Mouse (Mus musculus): ENCODE measurements around the gene Irx2. TPM values are rescaled to one million over a fixed set of nuclear protein-coding genes. Genes with fewer than 3 reads are reported as not detected.

The Irx2 gene
- not detected in 2 replicates for polyA plus RNA-seq (2015; fragmentation: Nextera tagmentation; extraction: Ambion mirVana)

GRCm38 (mm10) chr13:72628462-72628916 lies at the start of gene Irx2:
Gene Irx2 (plus strand): TSS chr13:72628820.
- Histone ChIP-seq H3K4me3 (ENCODE audit: low read depth, low read length) (peak within 1 kb of the TSS; percentile 44), H3K27ac (ENCODE audit: low read length) (no peak within 1 kb of the TSS), H3K27me3 (ENCODE audit: control insufficient read depth, insufficient read depth, low read depth, low read length) (peaks cover 97% of the 10 kb centered on the region), H3K9ac (ENCODE audit: low read depth, low read length) (no peak within 1 kb of the TSS), H3K4me2 (ENCODE audit: low read depth, low read length) (peak within 1 kb of the TSS; percentile 65), H3K9me3 (replicated peaks; ENCODE audit: control insufficient read depth, low read length) (no peaks in the 10 kb centered on the region), H3K36me3 (ENCODE audit: control insufficient read depth, insufficient read depth) (no peaks in the 10 kb centered on the region), H3K4me1 (ENCODE audit: control insufficient read depth, low read depth, low read length) (no peaks in the 10 kb centered on the region; the same call in 1 of the 2 replicates)
- peak; percentile 78 for ATAC-seq (ENCODE audit: low read depth)
- WGBS (ENCODE audit: insufficient replicate concordance), result 2% methylated on average over 31 of the region's 45 CpGs

GRCm38 (mm10) chr13:72581276-72581675 lies 47.3 kb upstream of the Irx2 start:
- 75% methylated on average over 2 of the region's 2 CpGs for WGBS (ENCODE audit: insufficient replicate concordance)
- no peaks in the 10 kb centered on the region for H3K27me3 ChIP-seq (ENCODE audit: control insufficient read depth, insufficient read depth, low read depth, low read length)
- no peaks in the 10 kb centered on the region for H3K9me3 ChIP-seq (replicated peaks; ENCODE audit: control insufficient read depth, low read length)

DNA sequence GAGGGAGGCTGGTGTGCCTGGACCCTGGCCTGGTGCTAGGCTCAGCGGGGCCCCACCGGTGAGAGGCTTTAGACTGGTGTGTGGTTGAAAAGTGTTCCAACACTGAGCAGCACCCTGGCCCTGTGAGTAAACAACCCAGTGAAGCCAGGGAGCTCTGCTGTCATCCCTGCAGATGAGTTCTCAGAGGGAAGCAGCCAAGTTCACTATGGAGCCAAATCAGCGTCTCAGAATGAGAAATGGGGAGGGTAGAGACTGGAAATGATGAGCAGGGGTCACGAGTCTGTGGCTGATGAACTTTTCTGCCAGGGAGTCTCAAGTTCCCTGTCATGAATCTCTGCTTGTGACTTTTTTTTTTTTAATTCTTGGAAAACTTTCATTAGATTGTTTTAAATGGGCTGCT lies 36.1 kb upstream of the Irx2 start:
- Histone ChIP-seq H3K4me1 (ENCODE audit: control insufficient read depth, low read depth, low read length) (no peaks in the 10 kb centered on the region), H3K27ac (ENCODE audit: low read length) (no peak overlapping the region), H3K4me2 (ENCODE audit: low read depth, low read length) (no peak overlapping the region), H3K9ac (ENCODE audit: low read depth, low read length) (no peak overlapping the region), H3K9me3 (replicated peaks; ENCODE audit: control insufficient read depth, low read length) (no peaks in the 10 kb centered on the region), H3K36me3 (ENCODE audit: control insufficient read depth, insufficient read depth) (no peaks in the 10 kb centered on the region), H3K27me3 (ENCODE audit: control insufficient read depth, insufficient read depth, low read depth, low read length) (no peaks in the 10 kb centered on the region), H3K4me3 (ENCODE audit: low read depth, low read length) (no peak overlapping the region)
- 52% methylated on average over 4 of the region's 4 CpGs for WGBS (ENCODE audit: insufficient replicate concordance)
- no peak for ATAC-seq (ENCODE audit: low read depth)

More at GRCm38 (mm10) chr13:72581276-72581675, 47.3 kb upstream of the Irx2 start:
- Histone ChIP-seq H3K4me2 (ENCODE audit: low read depth, low read length) (no peak overlapping the region), H3K36me3 (ENCODE audit: control insufficient read depth, insufficient read depth) (no peaks in the 10 kb centered on the region), H3K4me1 (ENCODE audit: control insufficient read depth, low read depth, low read length) (no peaks in the 10 kb centered on the region), H3K27ac (ENCODE audit: low read length) (no peak overlapping the region), H3K4me3 (ENCODE audit: low read depth, low read length) (no peak overlapping the region), H3K9ac (ENCODE audit: low read depth, low read length) (no peak overlapping the region)
- no peak for ATAC-seq (ENCODE audit: low read depth)

DNA sequence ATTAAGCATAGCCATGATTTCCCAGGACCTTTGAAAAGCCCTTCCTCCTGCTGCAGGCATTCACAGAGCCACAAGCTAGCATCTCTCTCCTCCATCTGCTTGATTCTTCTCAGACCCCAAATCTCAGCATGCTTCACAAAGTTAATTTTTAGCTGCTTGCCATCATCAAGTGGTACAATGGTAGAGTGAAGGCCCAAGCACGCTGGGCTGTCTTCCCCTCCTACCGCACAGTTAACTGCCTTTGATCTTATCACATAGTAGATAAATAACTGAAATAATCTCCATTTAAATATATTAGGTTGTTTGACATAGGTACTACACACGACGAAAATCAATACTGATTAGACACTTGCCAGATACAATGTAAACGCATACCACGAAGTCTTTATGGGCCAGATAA lies 35.3 kb upstream of the Irx2 start:
- no peak for ATAC-seq (ENCODE audit: low read depth)
- no peak overlapping the region for H3K9ac ChIP-seq (ENCODE audit: low read depth, low read length)
- H3K4me3 ChIP-seq (ENCODE audit: low read depth, low read length), result no peak overlapping the region
- no peaks in the 10 kb centered on the region for H3K4me1 ChIP-seq (ENCODE audit: control insufficient read depth, low read depth, low read length)
- 55% methylated on average over 6 of the region's 6 CpGs for WGBS (ENCODE audit: insufficient replicate concordance)
- H3K4me2 ChIP-seq (ENCODE audit: low read depth, low read length), result no peak overlapping the region
- no peaks in the 10 kb centered on the region for H3K27me3 ChIP-seq (ENCODE audit: control insufficient read depth, insufficient read depth, low read depth, low read length)
- H3K36me3 ChIP-seq (ENCODE audit: control insufficient read depth, insufficient read depth), result no peaks in the 10 kb centered on the region
- H3K9me3 ChIP-seq (replicated peaks; ENCODE audit: control insufficient read depth, low read length), result no peaks in the 10 kb centered on the region
- H3K27ac ChIP-seq (ENCODE audit: low read length), result no peak overlapping the region

DNA sequence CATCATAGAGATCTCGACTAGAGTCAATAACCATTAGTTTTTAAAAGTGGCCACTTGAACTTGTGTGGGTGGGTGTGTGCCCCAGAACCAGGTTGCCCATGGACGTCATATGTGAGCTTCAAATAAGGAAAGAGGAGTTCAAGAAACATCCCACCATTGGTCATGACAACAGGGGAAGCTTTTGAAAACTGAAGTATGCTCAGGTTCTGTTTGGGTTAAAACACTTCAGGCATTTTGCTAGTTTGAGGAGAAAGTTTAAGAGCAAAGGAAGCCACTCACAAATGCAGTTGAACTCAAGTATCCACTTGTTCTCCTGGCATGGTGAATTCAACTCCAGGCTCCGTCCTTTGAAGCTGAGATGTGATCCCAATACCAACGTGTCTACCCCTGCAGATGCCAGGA lies 34.9 kb upstream of the Irx2 start:
- Histone ChIP-seq H3K9me3 (replicated peaks; ENCODE audit: control insufficient read depth, low read length) (no peaks in the 10 kb centered on the region), H3K4me2 (ENCODE audit: low read depth, low read length) (no peak overlapping the region), H3K27me3 (ENCODE audit: control insufficient read depth, insufficient read depth, low read depth, low read length) (no peaks in the 10 kb centered on the region), H3K36me3 (ENCODE audit: control insufficient read depth, insufficient read depth) (no peaks in the 10 kb centered on the region), H3K27ac (ENCODE audit: low read length) (no peak overlapping the region), H3K4me3 (ENCODE audit: low read depth, low read length) (no peak overlapping the region), H3K4me1 (ENCODE audit: control insufficient read depth, low read depth, low read length) (no peaks in the 10 kb centered on the region), H3K9ac (ENCODE audit: low read depth, low read length) (no peak overlapping the region)
- WGBS (ENCODE audit: insufficient replicate concordance), result 46% methylated on average over 4 of the region's 4 CpGs
- ATAC-seq (ENCODE audit: low read depth), result no peak

GRCm38 (mm10) chr13:72599254-72599653 lies 29.4 kb upstream of the Irx2 start:
- Histone ChIP-seq H3K9ac (ENCODE audit: low read depth, low read length) (no peak overlapping the region), H3K27me3 (ENCODE audit: control insufficient read depth, insufficient read depth, low read depth, low read length) (no peaks in the 10 kb centered on the region), H3K9me3 (replicated peaks; ENCODE audit: control insufficient read depth, low read length) (no peaks in the 10 kb centered on the region), H3K27ac (ENCODE audit: low read length) (no peak overlapping the region), H3K4me2 (ENCODE audit: low read depth, low read length) (no peak overlapping the region), H3K4me1 (ENCODE audit: control insufficient read depth, low read depth, low read length) (no peaks in the 10 kb centered on the region), H3K36me3 (ENCODE audit: control insufficient read depth, insufficient read depth) (no peaks in the 10 kb centered on the region), H3K4me3 (ENCODE audit: low read depth, low read length) (no peak overlapping the region)
- WGBS (ENCODE audit: insufficient replicate concordance), result 57% methylated on average over 3 of the region's 3 CpGs
- ATAC-seq (ENCODE audit: low read depth), result no peak

DNA sequence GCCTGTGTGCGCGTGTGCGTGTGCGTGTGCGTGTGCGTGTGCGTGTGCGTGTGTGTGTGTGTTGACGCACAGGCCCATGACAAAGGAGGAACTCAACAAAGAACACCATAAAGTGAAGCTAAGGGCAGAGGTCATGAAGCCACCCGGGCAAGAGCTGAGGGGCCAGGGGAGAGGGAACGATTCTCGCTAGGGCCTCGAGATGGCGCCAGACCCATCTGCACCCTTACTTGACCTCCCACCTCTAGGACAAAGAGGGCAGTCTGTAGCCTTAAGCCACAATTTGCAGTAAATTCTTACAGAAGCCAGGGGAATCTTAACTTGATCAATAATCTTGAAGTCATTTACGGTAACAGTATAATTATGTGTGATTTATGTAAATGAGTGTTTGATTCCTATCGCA lies 19.9 kb upstream of the Irx2 start:
- 56% methylated on average over 16 of the region's 16 CpGs for WGBS (ENCODE audit: insufficient replicate concordance)
- no peaks in the 10 kb centered on the region for H3K9me3 ChIP-seq (replicated peaks; ENCODE audit: control insufficient read depth, low read length)
- ATAC-seq (ENCODE audit: low read depth), result no peak
- no peak overlapping the region for H3K4me3 ChIP-seq (ENCODE audit: low read depth, low read length)
- H3K4me1 ChIP-seq (ENCODE audit: control insufficient read depth, low read depth, low read length), result no peaks in the 10 kb centered on the region
- H3K4me2 ChIP-seq (ENCODE audit: low read depth, low read length), result no peak overlapping the region
- no peak overlapping the region for H3K9ac ChIP-seq (ENCODE audit: low read depth, low read length)
- no peak overlapping the region for H3K27ac ChIP-seq (ENCODE audit: low read length)
- no peaks in the 10 kb centered on the region for H3K36me3 ChIP-seq (ENCODE audit: control insufficient read depth, insufficient read depth)
- no peaks in the 10 kb centered on the region for H3K27me3 ChIP-seq (ENCODE audit: control insufficient read depth, insufficient read depth, low read depth, low read length)

GRCm38 (mm10) chr13:72610277-72610676 lies 18.3 kb upstream of the Irx2 start:
- ATAC-seq (ENCODE audit: low read depth), result no peak
- no peaks in the 10 kb centered on the region for H3K36me3 ChIP-seq (ENCODE audit: control insufficient read depth, insufficient read depth)
- no peaks in the 10 kb centered on the region for H3K9me3 ChIP-seq (replicated peaks; ENCODE audit: control insufficient read depth, low read length)
- no peak overlapping the region for H3K9ac ChIP-seq (ENCODE audit: low read depth, low read length)
- no peak overlapping the region for H3K27ac ChIP-seq (ENCODE audit: low read length)
- no peaks in the 10 kb centered on the region for H3K27me3 ChIP-seq (ENCODE audit: control insufficient read depth, insufficient read depth, low read depth, low read length)
- WGBS (ENCODE audit: insufficient replicate concordance), result 63% methylated on average over 2 of the region's 2 CpGs
- no peak overlapping the region for H3K4me3 ChIP-seq (ENCODE audit: low read depth, low read length)
- no peaks in the 10 kb centered on the region for H3K4me1 ChIP-seq (ENCODE audit: control insufficient read depth, low read depth, low read length)
- H3K4me2 ChIP-seq (ENCODE audit: low read depth, low read length), result no peak overlapping the region

GRCm38 (mm10) chr13:72623926-72624846 lies 4.4 kb upstream of the Irx2 start:
- 2% methylated on average over 46 of the region's 46 CpGs for WGBS (ENCODE audit: insufficient replicate concordance)
- peaks cover 73% of the 10 kb centered on the region for H3K27me3 ChIP-seq (ENCODE audit: control insufficient read depth, insufficient read depth, low read depth, low read length)

More at GRCm38 (mm10) chr13:72623926-72624846, 4.4 kb upstream of the Irx2 start:
- Histone ChIP-seq H3K9me3 (replicated peaks; ENCODE audit: control insufficient read depth, low read length) (no peaks in the 10 kb centered on the region), H3K4me1 (ENCODE audit: control insufficient read depth, low read depth, low read length) (no peaks in the 10 kb centered on the region; the same call in 1 of the 2 replicates), H3K9ac (ENCODE audit: low read depth, low read length) (no peak overlapping the region), H3K4me3 (ENCODE audit: low read depth, low read length) (peak overlapping the region; percentile 28), H3K27ac (ENCODE audit: low read length) (no peak overlapping the region), H3K36me3 (ENCODE audit: control insufficient read depth, insufficient read depth) (no peaks in the 10 kb centered on the region), H3K4me2 (ENCODE audit: low read depth, low read length) (peak overlapping the region; percentile 36)
- no peak for ATAC-seq (ENCODE audit: low read depth)

Measured in liver, embryonic 16.5 days (tissue).